Mouse (Mus musculus) spleen, adult 2 months (tissue): ENCODE data around the gene Scamp3.

Source experiments
- CTCF ChIP-seq: fragments of 200-500 bp; IDR thresholded peaks from 2 replicates; pipeline ENCODE4 v1.5.1; 2011; ENCODE audit warnings: mild to moderate bottlenecking, inconsistent platforms; ENCODE audit not compliant: insufficient read depth, insufficient read length, insufficient replicate concordance; ENCODE audit errors: extremely low read depth
- POLR2A ChIP-seq: fragments of 200-500 bp; IDR thresholded peaks from 2 replicates; pipeline ENCODE4 v1.6.1; 2011; ENCODE audit warnings: low read depth, low read length, inconsistent platforms

DNA sequence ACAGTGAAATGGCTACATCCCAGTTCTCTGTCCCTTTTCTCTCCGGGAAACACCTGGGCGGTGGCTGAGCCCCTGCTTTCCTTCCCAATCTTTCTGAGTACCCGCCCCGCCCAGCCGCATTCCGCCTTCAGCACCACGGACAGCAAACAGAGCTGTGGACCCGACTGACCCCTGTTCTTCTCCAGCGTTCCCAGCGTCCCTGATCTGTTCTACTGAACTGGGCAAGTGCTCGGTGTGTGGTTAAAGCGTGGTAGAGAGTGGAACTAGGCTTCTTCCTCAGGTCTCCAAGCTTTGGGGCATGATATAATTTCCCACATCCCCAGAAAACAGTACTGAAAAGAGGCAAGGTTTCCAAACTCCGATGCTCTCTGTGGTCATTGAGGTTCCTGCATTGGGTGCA is 18.1 kb upstream of the Scamp3 start:
- TF ChIP-seq CTCF = no peak
- TF ChIP-seq POLR2A = no peak
